Mouse (Mus musculus) adipocyte (in vitro differentiated cells): ENCODE data around the gene Ros1.

ENCODE experiments used
- DNase-seq: peaks from one replicate; pipeline ENCODE4 v3.0.0-alpha.2; 2016; ENCODE audit warnings: low spot score

Gene Ros1

GRCm38 (mm10) chr10:52022413-52023212 lies 172.4 kb downstream of the Ros1 start, which contains the start of gene Vgll2:
Vgll2 (plus strand) TSS chr10:52022502.
- DNase-seq = no peak

- DNase-seq = no peak
Measured at GRCm38 (mm10) chr10:52021736-52022394, 173.2 kb downstream of the Ros1 start.

- DNase-seq = no peak
Measured at GRCm38 (mm10) chr10:52021231-52021630, 173.8 kb downstream of the Ros1 start.

- DNase-seq = no peak
Measured at GRCm38 (mm10) chr10:52018471-52018870, 176.6 kb downstream of the Ros1 start.
